Mouse (Mus musculus): ENCODE measurements at regions not wholly inside any gene's neighbourhood (a gene's known extent, or its start where the extent isn't known, plus 50 kb on each side); places are given as distances from the start of the nearest gene placed in this dataset.

- Histone ChIP-seq H3K9ac (no peak overlapping the region), H3K27me3 (replicated peaks) (no peaks in the 10 kb centered on the region), H3K4me2 (no peak overlapping the region), H3K27ac (replicated peaks) (no peak overlapping the region), H3K4me3 (no peak overlapping the region), H3K36me3 (no peaks in the 10 kb centered on the region), H3K9me3 (no peaks in the 10 kb centered on the region), H3K4me1 (no peaks in the 10 kb centered on the region)
- 65% methylated on average over 1 of the region's 1 CpGs for WGBS
- ATAC-seq (ENCODE audit: extremely low read depth, insufficient number of reproducible peaks, low FRiP score, low TSS enrichment) = no peak
Observed at GRCm38 (mm10) chr1:13800460-13800859, 2292.7 kb downstream of the 4930444P10Rik start.

GRCm38 (mm10) chr1:13798848-13799247, 2294.3 kb downstream of the 4930444P10Rik start:
- H3K27ac ChIP-seq (replicated peaks) = no peak overlapping the region
- WGBS = 51% methylated on average over 1 of the region's 1 CpGs
- no peak overlapping the region for H3K4me3 ChIP-seq
- no peaks in the 10 kb centered on the region for H3K27me3 ChIP-seq (replicated peaks)
- no peak for ATAC-seq (ENCODE audit: extremely low read depth, insufficient number of reproducible peaks, low FRiP score, low TSS enrichment)
- H3K4me2 ChIP-seq = no peak overlapping the region
- no peaks in the 10 kb centered on the region for H3K36me3 ChIP-seq
- H3K9ac ChIP-seq = no peak overlapping the region
- no peaks in the 10 kb centered on the region for H3K4me1 ChIP-seq
- H3K9me3 ChIP-seq = no peaks in the 10 kb centered on the region

GRCm38 (mm10) chr1:13795196-13795595, 2297.9 kb downstream of the 4930444P10Rik start:
- H3K4me2 ChIP-seq = no peak overlapping the region
- no peak for ATAC-seq (ENCODE audit: extremely low read depth, insufficient number of reproducible peaks, low FRiP score, low TSS enrichment)
- H3K27me3 ChIP-seq (replicated peaks) = no peaks in the 10 kb centered on the region

GRCm38 (mm10) chr1:13789318-13790085, 2303.6 kb downstream of the 4930444P10Rik start:
- no peak overlapping the region for H3K9ac ChIP-seq
- no peaks in the 10 kb centered on the region for H3K27me3 ChIP-seq (replicated peaks)
- no peak overlapping the region for H3K4me3 ChIP-seq
- peaks cover 13% of the 10 kb centered on the region; the same call in 1 of the 2 replicates for H3K9me3 ChIP-seq
- 40% methylated on average over 13 of the region's 13 CpGs for WGBS
- H3K4me2 ChIP-seq = peak overlapping the region; percentile 55
- H3K4me1 ChIP-seq = peaks cover 9% of the 10 kb centered on the region
- H3K27ac ChIP-seq (replicated peaks) = no peak overlapping the region
- no peak for ATAC-seq (ENCODE audit: extremely low read depth, insufficient number of reproducible peaks, low FRiP score, low TSS enrichment)
- no peaks in the 10 kb centered on the region for H3K36me3 ChIP-seq

More at GRCm38 (mm10) chr1:13795196-13795595, 2297.9 kb downstream of the 4930444P10Rik start:
- H3K36me3 ChIP-seq = no peaks in the 10 kb centered on the region
- peaks cover 13% of the 10 kb centered on the region; the same call in 1 of the 2 replicates for H3K9me3 ChIP-seq
- no peak overlapping the region for H3K4me3 ChIP-seq
- H3K9ac ChIP-seq = no peak overlapping the region
- no peaks in the 10 kb centered on the region for H3K4me1 ChIP-seq
- H3K27ac ChIP-seq (replicated peaks) = no peak overlapping the region

- Histone ChIP-seq H3K27ac (replicated peaks) (no peak overlapping the region), H3K27me3 (replicated peaks) (no peaks in the 10 kb centered on the region), H3K36me3 (no peaks in the 10 kb centered on the region), H3K4me3 (no peak overlapping the region), H3K4me2 (no peak overlapping the region), H3K4me1 (peaks cover 9% of the 10 kb centered on the region), H3K9ac (no peak overlapping the region), H3K9me3 (peaks cover 11% of the 10 kb centered on the region; the same call in 1 of the 2 replicates)
- ATAC-seq (ENCODE audit: extremely low read depth, insufficient number of reproducible peaks, low FRiP score, low TSS enrichment) = no peak
- WGBS = 60% methylated on average over 2 of the region's 2 CpGs
Observed at GRCm38 (mm10) chr1:13787016-13787415, 2306.1 kb downstream of the 4930444P10Rik start.

GRCm38 (mm10) chr1:13784396-13784795, 2308.7 kb downstream of the 4930444P10Rik start:
- H3K9ac ChIP-seq = no peak overlapping the region
- H3K27ac ChIP-seq (replicated peaks) = no peak overlapping the region
- ATAC-seq (ENCODE audit: extremely low read depth, insufficient number of reproducible peaks, low FRiP score, low TSS enrichment) = no peak
- 12% methylated on average over 4 of the region's 4 CpGs for WGBS
- peaks cover 9% of the 10 kb centered on the region for H3K4me1 ChIP-seq
- H3K4me3 ChIP-seq = no peak overlapping the region
- no peaks in the 10 kb centered on the region for H3K27me3 ChIP-seq (replicated peaks)
- H3K4me2 ChIP-seq = no peak overlapping the region
- no peaks in the 10 kb centered on the region for H3K36me3 ChIP-seq
- H3K9me3 ChIP-seq = no peaks in the 10 kb centered on the region

GRCm38 (mm10) chr1:13782633-13783032, 2310.5 kb downstream of the 4930444P10Rik start:
- Histone ChIP-seq H3K27me3 (replicated peaks) (no peaks in the 10 kb centered on the region), H3K36me3 (no peaks in the 10 kb centered on the region), H3K4me1 (peaks cover 3% of the 10 kb centered on the region), H3K4me3 (no peak overlapping the region), H3K27ac (replicated peaks) (no peak overlapping the region), H3K4me2 (no peak overlapping the region), H3K9ac (no peak overlapping the region), H3K9me3 (no peaks in the 10 kb centered on the region)
- no peak for ATAC-seq (ENCODE audit: extremely low read depth, insufficient number of reproducible peaks, low FRiP score, low TSS enrichment)
- WGBS = 75% methylated on average over 3 of the region's 3 CpGs

- Histone ChIP-seq H3K4me3 (no peak overlapping the region), H3K9ac (no peak overlapping the region), H3K4me1 (peaks cover 19% of the 10 kb centered on the region), H3K36me3 (no peaks in the 10 kb centered on the region), H3K27me3 (replicated peaks) (no peaks in the 10 kb centered on the region), H3K4me2 (no peak overlapping the region), H3K27ac (replicated peaks) (0 out of 2 replicates have a peak overlapping the region, but pooled peaks have one; percentile 28), H3K9me3 (no peaks in the 10 kb centered on the region)
- no peak for ATAC-seq (ENCODE audit: extremely low read depth, insufficient number of reproducible peaks, low FRiP score, low TSS enrichment)
- WGBS = 25% methylated on average over 2 of the region's 2 CpGs
Observed at GRCm38 (mm10) chr1:13772106-13772505, 2321.0 kb downstream of the 4930444P10Rik start.

- Histone ChIP-seq H3K9ac (peak overlapping the region; percentile 2; the same call in 1 of the 2 replicates), H3K27ac (replicated peaks) (peak overlapping the region; percentile 57)
Observed at GRCm38 (mm10) chr1:13771014-13771463, 2322.1 kb downstream of the 4930444P10Rik start.

GRCm38 (mm10) chr1:13752479-13752878, 2338.6 kb downstream of the A830018L16Rik start:
- ATAC-seq (ENCODE audit: extremely low read depth, insufficient number of reproducible peaks, low FRiP score, low TSS enrichment) = no peak
- Histone ChIP-seq H3K4me1 (no peaks in the 10 kb centered on the region), H3K4me3 (no peak overlapping the region), H3K27ac (replicated peaks) (no peak overlapping the region), H3K4me2 (no peak overlapping the region), H3K36me3 (no peaks in the 10 kb centered on the region), H3K9ac (no peak overlapping the region), H3K9me3 (no peaks in the 10 kb centered on the region), H3K27me3 (replicated peaks) (no peaks in the 10 kb centered on the region)
- WGBS = 29% methylated on average over 1 of the region's 1 CpGs

More at GRCm38 (mm10) chr1:13771014-13771463, 2322.1 kb downstream of the 4930444P10Rik start:
- Histone ChIP-seq H3K4me2 (peak overlapping the region; percentile 57), H3K4me1 (peaks cover 19% of the 10 kb centered on the region), H3K9me3 (no peaks in the 10 kb centered on the region), H3K4me3 (peak overlapping the region; percentile 14; the same call in 1 of the 2 replicates), H3K27me3 (replicated peaks) (no peaks in the 10 kb centered on the region), H3K36me3 (no peaks in the 10 kb centered on the region)
- 20% methylated on average over 10 of the region's 10 CpGs for WGBS
- ATAC-seq (ENCODE audit: extremely low read depth, insufficient number of reproducible peaks, low FRiP score, low TSS enrichment) = no peak; the same call in 1 of the 2 replicates

- Histone ChIP-seq H3K27ac (replicated peaks) (no peak overlapping the region), H3K4me3 (no peak overlapping the region), H3K4me1 (no peaks in the 10 kb centered on the region), H3K4me2 (no peak overlapping the region), H3K27me3 (replicated peaks) (no peaks in the 10 kb centered on the region), H3K36me3 (no peaks in the 10 kb centered on the region), H3K9ac (no peak overlapping the region), H3K9me3 (no peaks in the 10 kb centered on the region)
- 71% methylated on average over 1 of the region's 1 CpGs for WGBS
- ATAC-seq (ENCODE audit: extremely low read depth, insufficient number of reproducible peaks, low FRiP score, low TSS enrichment) = no peak
Observed at GRCm38 (mm10) chr1:13751381-13751780, 2337.5 kb downstream of the A830018L16Rik start.

All from heart, embryonic 13.5 days (tissue).